Mouse (Mus musculus) fibroblast of lung, adult 2 months (primary cell): ENCODE measurements at regions not wholly inside any gene's neighbourhood (a gene's known extent, or its start where the extent isn't known, plus 50 kb on each side); places are given as distances from the start of the nearest gene placed in this dataset.
A peak's percentile ranks its signal among the peaks of the same experiment; 100 is the strongest.

Source experiments
- DNase-seq: peaks from one replicate; pipeline ENCODE4 v3.0.0-alpha.2; 2011; ENCODE audit warnings: low read depth

DNA sequence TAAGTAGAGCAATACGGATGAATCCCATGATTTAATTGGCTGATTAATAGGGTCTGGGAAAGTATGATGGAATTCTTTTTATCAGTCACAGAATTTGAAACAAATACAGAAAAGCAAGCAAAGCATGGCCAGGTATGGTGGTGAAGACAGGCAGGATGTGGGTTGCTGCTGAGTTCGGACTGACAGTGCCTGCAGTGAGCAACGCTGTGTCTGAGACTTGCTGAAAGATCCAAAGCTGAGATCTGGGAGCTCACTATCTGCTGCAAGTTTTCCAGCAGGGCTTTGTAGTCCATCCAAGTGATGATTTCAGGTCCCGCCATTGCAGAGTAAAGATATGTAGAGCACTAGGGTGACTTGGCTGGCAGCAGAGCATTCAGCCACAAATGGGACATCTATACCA lies 189.3 kb upstream of the Ahr start:
- no peak for DNase-seq

DNA sequence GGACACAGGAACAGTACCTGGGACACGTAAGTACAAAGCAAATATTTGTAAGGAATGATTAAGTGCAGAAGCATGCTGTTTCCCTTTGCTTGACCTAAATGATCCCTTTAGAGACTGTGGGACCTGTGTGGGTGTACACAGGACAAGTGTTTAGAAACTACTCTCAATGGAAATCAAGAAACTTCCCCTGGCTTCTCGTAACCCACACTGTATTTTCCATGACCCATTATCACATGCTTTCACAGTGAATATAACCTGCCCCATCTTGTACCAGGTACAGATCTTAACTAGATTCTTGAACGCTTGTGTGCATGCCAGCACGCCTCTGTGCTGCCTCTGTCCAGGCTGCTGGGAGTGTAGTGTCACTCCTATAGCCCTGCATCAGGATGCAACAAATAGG lies 177.8 kb upstream of the Ahr start:
- DNase-seq = no peak

DNA sequence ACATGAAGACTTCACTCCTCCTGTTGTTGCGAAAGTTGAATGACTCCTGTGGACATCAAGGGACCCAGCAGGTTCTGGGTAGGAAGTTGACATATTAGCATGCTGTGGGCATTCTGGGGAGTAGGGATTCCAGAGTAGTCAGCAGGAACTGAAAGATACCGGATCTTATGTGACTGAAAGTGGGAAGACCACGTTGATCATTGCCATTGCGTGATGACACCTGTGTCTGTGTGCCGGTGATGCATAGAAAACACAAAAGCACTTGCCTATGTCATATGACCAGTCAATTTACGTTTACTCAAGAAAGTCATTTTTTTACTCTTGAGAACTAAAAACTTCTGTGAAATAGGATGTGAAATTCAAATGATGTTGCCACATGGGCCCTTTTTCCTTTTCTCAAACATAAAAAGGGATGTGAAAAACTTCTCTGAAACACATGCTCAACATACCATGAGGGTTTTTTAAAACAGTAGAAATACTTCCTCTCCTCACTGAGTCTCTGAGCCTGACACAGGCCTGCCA lies 176.8 kb upstream of the Ahr start:
- DNase-seq = no peak

DNA sequence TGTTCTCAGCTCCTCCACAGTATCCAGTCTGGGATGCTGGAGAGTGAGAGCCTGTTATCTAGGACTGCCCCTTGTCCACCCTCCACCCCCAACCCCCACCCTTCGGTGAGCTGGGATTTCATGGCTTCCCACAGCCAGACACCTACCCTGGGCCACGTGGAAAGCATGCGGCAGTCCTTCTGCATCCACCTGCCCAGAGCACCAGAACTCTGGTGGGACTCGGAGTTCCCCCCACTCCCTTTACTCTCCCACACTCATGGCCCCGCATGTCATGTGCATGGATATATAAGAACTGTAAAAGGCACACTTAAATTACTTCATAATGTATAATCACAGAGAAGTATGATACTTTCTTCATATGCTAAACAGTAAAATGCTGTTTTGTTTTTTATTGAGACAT lies 175.5 kb upstream of the Ahr start:
- no peak for DNase-seq

DNA sequence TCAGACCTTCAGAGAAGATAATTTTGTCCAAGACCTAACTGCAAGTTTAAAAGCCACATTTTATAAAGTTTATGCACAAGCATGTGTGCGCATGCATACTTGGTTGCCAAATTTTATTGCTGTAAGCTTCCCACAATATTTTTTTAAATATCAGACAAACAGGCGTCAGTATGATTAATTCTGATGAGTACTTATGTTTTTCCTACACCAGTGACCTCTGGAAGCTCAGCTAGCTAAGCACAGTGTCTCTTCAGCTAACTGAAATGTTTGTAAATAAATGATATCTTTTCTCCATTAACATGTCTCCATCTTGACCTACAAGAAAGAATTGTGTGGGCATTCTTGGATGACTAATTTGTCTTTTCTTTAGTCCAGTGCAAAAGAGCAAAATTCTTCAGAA lies 168.6 kb upstream of the Ahr start:
- no peak for DNase-seq

DNA sequence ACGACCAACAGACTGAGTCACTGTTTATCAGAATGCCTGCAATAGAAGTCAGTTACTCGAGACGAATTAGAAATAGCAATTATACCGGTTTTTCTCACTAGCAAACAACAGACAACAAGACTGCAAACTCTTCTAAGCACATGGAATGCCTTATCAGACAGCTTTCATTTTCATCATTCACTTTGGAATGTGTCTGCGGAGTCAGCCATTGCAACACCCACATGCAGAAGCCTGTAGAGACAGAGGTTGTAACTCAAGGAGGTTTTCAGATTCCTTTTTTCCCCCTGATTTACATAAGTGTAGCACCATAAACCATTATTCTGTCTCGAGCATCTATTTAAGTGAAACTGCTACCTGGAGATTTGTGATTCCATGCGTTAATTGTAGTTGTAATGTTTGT lies 167.8 kb upstream of the Ahr start:
- no peak for DNase-seq

DNA sequence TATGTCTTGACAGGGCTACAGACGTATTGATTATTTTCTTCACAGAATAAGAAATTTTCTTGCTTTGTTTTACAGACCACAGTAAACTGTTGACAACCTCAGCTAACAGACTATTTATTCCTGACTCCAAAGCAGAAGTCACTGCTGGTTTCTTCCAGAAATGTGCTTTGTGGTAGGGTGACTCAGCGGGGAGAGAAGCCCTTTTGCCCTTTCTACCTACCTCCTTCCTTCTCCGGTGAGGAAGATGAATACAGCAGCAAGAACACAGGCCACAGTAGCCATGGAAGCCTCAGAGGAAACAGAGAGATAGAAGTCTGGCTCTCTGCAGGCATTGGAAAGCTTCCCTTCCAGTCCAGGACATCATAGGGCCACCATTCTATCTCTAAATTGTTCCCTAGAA lies 159.4 kb upstream of the Ahr start:
- DNase-seq = no peak

DNA sequence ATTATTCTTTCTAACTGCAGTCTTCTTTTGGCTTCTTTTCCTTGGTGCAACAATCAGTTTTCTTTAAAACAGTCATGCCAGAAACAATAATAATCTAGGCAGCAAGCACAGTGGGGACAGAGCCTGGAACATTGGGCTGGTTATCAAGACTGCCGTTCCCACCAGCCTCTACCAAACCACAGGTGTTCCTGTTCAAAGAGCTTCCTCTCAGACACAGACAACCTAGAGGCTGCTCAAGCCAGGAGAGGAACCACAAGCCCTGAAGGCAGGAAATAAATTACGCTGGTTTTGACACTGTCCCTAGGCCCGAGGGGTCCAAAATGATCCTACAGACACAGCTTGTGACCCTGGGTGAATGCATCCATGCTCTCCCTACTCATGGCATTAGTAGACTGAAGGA lies 156.1 kb upstream of the Ahr start:
- DNase-seq = no peak

DNA sequence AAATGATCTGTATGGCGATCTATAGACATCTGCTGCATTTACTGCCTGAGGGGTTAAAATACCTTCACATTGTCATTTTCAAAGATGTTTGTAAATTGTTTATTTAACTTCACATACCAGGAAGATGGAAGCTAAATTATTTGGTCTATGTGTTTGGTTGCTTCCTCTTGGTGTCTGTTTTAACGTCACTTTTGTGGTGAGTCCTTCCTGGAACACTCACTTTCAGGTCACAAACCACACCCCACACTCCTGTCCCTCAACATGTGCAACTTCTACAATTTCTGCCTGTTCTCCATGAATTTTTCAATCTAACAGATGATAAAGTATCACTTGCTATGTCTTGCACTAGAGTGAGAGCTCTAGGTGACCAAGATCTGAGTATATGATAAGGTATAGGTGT lies 151.4 kb upstream of the Ahr start:
- DNase-seq = no peak

DNA sequence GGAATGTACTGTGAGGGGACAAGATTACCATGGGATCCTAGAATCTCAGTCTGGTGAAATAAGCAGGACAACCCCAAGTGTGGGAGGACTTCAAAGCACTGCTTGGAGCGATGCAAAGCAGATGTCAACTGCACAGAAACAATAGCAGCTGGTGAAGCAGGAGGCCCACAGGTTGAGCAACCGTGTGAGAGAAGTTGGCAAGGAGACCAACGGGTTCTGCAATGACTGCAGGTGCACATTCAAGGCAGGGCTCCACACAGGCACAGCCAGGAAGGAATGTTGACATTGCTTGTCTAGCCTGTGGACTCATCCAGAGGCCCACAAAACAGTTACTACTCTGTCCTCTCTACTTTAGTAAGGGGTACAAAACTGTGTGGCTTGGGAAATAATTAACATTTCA lies 150.4 kb upstream of the Ahr start:
- DNase-seq = no peak

DNA sequence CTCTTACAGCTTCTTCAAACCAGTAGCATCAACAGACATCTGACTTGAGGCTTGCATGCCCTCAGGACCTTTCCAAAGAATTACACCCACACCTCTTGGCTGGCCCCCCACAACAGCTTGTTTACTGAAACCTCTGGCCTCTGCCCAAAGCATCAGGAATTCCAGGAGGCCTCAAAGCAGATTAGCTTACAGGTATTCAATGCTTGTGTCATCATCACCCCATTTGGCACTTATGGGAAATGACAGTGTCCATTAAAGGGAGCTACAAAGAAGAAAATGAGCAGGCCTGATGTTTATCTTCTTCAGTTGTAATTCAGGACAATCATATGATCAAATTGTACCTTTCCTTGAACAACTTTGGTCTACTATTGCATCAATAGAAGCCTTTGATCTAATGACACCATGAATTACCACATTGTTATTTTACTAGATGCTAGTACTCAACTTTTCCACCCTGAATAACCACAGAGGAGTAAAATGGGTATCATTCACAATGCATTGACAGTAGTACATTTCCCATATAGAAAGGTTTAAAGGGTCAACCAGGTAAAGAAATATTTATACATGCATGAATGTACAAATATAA lies 147.1 kb upstream of the Ahr start:
- no peak for DNase-seq

DNA sequence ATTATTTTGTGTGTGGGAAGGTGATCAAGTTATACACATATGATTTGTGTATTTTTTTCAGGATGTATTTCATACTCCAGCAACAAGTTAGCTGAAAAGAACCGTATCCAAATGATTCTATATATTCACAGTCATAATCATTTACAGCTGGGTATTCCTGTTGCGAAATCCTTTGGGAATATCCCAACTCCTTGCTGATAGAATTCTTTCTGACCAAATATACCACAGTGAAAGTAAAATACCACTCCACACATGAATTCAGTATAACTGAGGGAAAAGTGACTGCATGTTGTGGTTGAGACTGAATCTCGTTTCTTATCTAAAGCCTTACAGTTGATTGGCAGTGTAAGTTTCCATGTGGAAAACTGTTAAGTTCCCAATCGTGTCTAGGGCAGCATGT lies 145.1 kb upstream of the Ahr start:
- no peak for DNase-seq

DNA sequence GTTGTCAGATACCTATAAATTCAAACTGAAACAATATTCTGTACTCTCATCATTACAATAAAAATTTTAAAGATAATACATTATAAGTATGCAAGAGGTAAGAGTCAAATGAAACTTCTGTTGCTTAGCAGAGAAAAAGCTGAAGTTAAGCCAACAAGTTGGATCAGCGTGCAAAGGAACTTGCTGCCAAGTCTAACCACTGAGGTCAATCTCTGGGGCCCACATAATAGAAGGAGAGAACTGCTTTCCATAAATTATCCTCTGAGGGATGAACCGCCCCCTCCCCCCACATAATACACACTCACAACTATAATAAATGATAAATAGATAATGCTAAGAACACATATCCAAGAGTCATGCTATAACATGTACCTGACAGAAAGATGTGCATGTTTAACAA lies 144.2 kb upstream of the Ahr start:
- DNase-seq = peak; percentile 54

DNA sequence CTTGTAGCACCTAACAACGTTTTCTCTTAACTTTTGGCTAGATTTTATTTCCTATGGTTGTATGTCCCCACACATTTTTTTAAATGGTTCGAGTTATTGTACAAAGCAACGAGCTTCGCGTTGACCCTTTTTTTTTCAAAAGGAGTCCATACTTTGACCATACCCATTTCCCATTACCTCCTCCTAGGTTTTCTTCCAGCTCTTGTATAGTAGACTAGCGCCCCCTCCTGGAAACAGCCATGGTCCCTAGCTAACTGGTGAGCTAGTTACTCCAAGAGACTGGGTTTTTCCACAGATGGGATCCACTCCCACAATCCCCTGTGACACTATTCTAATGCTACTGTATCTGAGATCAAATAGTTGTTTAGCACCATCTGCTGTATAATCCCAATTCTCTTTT lies 139.6 kb upstream of the Ahr start:
- no peak for DNase-seq

DNA sequence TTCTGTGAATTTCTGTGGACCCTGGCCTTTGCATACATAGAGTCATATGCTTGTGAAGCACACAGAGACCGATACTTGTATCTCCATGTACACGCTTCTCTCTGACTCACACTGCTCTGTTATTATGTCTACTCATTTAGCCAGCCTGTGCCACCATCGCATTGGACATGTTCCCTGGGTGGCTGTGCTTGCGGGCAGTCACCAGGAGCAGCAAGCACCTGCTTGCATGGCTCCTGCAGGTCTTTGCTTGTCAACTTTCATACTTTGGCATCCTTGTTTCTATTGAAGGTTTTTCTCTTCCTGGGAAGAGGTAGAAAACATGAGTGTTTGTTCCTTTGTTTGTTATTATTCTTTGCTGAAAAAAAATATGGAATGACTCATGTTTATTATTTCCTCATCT lies 136.1 kb upstream of the Ahr start:
- DNase-seq = no peak

DNA sequence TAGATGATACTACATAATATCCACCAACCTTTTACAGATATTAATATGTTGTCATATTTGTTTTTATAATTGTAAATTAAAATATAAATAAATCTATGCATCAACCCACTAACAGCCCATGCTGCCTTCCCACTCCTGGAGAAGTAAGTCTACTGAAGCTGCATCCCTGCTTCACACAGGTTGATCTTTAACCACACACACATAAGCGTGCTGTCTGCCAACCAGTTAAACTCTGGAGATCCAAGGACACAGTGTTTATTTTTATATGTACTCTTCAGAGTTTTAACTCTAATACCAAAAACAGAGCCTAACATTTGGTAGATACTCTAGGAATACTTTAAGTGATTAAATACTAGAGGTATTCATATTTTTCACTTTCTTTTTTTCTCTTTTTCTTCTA lies 133.9 kb upstream of the Ahr start:
- no peak for DNase-seq

DNA sequence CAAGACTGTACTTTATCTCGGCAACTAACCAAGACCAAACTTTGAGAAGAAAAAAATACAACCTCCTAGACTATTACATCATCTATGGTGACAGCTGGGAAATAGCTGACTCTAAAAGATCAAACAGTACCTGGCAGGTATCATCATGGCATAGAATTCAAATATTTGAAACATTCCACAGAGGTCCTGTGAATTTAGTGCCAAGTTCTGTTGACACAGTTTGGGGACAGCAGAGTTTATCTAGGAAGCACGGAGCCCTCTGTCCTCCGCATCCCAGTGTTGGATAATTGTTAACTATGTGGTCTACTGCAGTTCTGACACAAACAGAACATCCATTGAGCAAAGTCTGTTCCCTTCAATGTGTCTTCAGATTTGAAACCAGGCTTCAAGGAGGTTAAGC lies 132.9 kb upstream of the Ahr start:
- DNase-seq = no peak

DNA sequence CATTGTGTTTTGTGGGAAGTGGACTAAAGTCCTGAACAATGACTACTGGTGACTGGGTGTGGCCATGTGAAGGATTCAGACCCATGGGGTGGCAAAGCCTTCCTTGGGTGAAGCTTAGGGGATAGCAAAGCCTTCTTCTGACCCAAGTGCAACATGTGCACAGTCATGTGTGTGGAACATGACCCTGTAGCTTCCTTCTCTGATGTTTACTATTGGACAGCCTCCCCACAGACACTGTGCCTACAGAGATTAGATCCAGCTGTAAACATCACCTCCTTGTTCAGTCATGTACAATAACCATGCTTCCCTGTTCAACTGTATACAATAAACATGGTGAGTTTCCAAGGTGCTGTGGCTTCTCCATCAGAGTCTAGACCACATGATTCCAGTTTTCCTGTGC lies 132.4 kb upstream of the Ahr start:
- no peak for DNase-seq

DNA sequence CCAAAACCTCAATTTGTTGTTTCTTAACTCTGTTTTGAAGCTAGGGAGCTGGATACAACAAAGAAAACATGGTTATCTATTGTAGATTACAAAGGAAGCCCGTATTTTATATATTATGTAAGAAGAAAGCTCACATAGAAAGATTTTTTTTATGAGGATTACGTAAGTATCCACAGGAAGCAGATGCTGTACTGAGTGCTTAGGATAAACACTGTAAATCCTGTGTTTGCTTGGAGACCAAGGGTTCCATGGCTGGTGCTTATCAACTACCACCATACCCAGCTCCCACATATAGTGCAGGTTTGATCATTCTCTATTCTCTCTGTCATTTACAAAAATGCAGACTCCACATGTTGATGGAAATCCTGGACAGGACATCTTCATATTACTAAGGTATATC lies 131.2 kb upstream of the Ahr start:
- no peak for DNase-seq

DNA sequence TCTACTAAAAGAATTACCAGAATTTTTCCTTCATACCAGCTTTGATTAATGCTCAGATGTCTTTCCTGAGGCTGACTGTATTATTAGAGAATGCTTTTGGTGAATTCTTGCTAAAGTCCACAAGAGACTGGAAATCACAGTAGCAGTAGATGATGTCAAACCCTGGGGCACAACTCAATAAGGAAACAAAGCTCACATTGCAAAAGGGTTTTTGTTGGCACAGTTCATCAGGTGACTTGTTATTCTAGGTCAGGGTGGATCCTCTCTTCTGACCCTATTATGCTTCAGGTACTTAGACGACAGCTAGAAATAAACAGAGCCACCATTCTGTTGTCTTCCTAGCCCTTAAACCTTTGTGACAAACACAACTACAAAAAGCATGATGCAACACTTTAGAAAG lies 128.2 kb upstream of the Ahr start:
- DNase-seq = no peak

DNA sequence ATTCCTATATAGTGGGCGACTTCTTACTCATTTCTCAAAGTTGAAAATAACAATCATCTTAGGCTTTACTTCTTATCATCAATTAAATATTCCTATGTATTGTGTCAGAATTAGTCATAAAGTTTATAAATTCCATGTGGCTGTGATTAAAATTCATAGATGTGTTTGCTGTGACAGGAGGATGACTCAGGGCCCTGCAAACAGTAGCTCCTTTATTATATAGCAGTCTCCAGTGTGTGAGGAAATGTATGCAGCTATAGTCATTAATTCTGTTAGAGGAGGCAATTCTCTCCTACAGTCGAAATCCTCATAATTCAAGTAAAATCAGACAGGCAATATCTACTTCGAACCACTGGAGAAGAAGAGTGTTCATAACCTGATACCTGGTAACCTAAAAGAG lies 121.7 kb upstream of the Ahr start:
- no peak for DNase-seq

DNA sequence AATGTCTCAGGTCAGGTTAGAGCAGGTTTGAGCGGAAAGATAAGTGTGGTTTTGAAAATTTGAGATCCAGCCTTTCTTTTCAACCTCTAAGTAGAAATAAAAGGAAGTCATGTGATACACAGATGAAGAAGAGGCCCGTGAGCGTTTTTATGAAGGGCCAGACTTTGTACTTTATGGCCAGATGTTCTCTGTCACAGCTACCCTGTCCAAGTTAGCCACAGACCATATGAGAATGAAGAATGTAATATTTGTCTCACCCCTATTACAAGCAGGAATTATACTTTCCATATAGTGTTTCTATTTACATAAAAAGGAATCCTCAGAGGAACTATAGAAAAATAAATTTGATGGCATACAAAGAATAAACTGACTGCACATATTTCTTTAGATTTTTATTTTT lies 114.9 kb upstream of the Ahr start:
- no peak for DNase-seq

DNA sequence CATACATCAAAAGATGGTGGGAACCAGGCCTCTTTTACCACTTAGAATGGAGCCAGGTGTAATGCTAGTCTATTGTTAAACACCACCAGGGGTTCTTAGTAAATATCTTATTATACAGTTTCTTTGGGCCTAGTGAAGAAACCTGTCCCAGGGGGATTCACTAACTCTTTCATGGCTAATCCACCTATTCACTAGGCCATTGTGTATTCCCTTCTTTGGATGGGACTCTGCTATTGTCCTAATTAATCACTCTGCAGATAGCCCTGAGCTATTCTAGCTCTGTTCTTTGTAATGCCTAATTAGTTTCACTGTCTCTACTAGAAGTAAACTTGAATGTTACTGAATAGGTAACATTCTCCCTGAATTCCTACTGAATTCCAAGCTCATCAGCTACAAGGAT lies 107.6 kb upstream of the Ahr start:
- DNase-seq = no peak

DNA sequence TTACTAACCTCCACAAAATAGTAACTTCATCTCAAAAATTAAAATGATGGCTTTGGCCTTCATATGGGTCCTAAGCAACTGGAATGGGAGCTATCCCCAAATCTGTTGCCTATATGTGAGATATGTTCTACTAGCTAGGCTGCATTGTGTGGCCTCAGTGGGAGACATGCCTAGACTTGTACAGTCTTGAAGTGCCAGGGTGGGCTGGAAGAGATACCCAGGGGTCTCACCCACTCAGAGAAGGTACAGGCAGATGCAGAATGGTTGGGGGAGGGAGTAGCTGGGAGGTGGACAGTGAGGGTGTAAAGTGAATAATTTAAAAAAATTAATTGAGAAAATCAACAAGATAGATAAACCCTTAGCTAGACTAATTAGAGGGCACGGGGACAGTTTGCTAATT lies 106.9 kb upstream of the Ahr start:
- no peak for DNase-seq

DNA sequence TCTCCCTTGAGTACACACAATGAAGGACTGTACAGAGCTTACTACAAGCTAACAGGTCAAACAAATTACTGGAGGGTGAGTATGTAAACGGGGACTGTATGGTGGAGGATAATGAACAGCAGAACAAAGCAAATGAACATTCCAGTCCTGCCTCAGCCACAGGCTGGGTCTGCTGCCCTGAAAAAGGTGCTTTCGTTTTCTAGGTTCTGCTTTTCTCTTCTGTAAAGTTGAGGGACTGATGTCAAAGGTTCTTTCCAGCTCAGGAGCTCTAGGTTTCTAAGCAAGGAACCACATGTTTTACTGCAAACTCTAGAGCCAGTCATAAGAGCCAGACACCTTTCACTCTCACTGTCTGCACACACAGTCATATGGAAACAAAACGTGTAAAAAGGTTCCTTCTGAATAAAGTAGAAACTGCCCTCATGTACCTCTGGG lies 106.1 kb upstream of the Ahr start:
- DNase-seq = no peak
